Mouse (Mus musculus): ENCODE measurements around the gene Lyrm4.
"Not testable (repeated sequence)": the region's sequence is repeated elsewhere in the genome, so short reads cannot be mapped to it uniquely, and the experiment has no call there.

The Lyrm4 gene

DNA sequence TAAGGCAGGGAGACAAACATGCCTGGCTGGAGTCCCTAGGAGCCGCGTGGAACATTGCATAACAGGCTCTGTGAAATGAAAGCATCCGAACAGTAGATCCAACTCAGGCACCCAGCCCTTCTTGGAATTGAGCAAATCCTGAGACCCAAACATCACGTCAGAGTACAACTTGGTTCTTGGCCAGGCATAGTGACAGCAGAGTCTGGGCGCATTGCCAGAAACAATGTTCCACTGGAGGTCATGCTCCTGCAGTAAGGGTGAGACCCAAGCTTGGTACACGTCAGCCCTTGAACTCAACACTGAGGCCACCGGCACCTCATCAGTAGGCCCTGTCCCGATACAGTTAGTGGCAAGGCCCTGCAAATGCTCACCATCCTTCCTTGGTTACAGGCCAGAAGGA lies 123.3 kb downstream of the Lyrm4 start:
- peak; percentile 60 for DNase-seq (ENCODE audit: low spot score)

- DNase-seq (ENCODE audit: low spot score): not testable (repeated sequence)
Observed at GRCm38 (mm10) chr13:35991185-35991584, 126.1 kb downstream of the Lyrm4 start.

DNA sequence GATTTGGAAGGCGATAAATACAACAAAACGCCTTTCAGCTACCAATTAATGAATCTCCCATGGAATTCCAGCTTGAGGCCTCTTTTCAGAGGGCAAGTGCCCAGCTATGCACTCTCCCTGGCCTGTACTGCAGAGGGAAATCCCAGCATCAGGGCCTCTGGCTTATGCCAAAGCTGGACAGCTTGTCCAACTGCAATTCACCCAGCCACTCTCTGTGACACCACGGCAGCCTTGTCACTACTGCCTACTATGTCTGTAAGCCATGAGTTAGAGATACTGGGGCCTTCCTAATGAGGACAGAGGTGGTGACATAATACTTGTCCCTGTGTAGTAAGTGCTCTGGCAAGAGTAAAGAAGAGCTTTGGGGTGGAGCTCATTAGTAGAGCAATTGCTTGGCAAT lies 128.0 kb downstream of the Lyrm4 start:
- no peak for DNase-seq (ENCODE audit: low spot score)

- DNase-seq (ENCODE audit: low spot score): no peak
Observed at GRCm38 (mm10) chr13:35982985-35983384, 134.3 kb downstream of the Lyrm4 start.

DNA sequence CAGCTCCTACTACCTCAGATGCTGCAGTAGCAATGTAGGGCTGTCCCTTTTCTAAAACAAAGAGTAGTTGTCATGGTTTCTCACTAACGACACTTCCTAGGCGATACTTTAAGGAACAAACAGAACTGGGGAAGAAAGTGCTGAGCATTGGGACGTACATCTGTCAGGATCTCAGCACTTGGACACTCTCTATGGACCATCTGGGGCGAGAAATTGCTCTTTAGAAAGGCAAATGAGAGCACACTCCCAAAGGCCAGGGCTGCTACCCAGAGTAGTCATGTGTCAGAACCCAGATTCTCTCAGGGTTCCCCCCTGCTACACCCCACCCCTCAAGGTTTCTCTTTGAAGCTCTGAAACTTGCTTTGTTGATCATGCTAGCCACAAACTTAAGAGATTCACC lies 136.9 kb downstream of the Lyrm4 start:
- no peak for DNase-seq (ENCODE audit: low spot score)

DNA sequence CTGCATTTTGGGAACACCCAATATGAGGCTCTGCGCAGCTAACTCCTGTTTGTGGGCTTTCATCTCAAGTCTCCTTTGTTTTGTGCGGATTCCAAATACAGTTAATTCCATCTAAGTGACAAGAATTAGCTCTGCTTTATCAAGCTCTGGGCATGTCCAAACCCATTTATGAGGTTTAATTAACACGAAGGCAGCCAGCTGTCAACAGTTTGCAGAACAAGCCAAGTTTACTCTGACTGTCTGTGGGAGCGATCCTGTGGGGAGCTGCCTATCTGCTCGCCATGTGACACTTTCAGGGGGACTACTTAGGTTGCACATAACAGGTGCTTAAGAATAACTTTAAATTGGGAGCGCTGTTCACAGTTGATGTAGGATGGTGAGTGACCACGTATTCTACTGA lies 140.4 kb downstream of the Lyrm4 start:
- no peak for DNase-seq (ENCODE audit: low spot score)

GRCm38 (mm10) chr13:35969829-35970228 lies 147.5 kb downstream of the Lyrm4 start:
- no peak for DNase-seq (ENCODE audit: low spot score)

- no peak for DNase-seq (ENCODE audit: low spot score)
Observed at GRCm38 (mm10) chr13:35969431-35969721, 147.9 kb downstream of the Lyrm4 start.

GRCm38 (mm10) chr13:35968719-35969430 lies 148.5 kb downstream of the Lyrm4 start:
- peak; percentile 15 for DNase-seq (ENCODE audit: low spot score)

DNA sequence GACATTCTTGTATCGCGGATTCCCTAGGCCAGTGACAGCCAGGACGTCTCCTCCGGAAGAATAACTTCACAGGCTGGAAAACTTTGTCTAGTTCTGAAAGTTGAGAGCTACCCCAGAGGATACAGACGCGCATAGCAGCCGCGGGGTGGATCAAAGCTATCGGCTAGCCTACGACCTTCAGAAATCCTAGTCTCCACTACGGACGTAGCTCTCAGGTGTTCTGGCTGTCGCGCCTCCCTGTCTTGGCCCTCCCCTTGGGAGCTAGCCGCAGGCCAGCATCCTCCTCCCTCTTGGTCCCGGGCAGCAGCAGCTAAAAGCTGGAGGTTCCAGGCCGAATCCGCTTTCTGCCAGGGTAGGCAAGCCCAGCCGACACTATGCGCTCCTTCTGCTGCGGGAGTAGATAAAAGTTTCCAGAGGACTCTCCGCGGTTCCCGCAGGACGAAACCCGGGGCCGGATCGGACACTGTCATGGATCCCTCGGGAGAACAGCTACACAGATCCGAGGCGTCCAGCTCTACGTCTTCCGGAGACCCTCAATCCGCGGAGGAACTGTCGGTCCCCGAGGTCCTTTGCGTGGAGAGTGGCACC lies 149.1 kb downstream of the Lyrm4 start:
- peak; percentile 10 for DNase-seq (ENCODE audit: low spot score)

DNA sequence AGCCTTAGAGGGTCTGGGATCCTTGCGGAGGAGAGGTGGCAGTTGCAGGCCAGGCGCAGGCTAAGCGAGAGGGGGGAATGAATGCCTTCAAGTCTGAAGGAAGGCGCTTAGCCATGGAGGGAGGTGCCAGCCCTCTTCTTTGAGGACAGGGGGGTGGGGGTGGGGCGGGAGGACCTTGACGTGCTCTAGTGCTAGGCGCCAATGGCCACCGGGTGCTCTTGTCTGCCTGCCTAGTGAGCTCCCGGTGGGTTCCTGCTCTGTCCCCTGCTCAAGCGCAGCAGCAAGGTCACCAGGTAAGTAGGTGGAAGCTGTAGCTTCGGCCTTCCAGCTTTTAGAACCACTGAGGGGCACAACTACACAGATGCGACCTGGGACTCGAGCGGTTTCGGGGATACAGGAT lies 149.6 kb downstream of the Lyrm4 start:
- no peak for DNase-seq (ENCODE audit: low spot score)

DNA sequence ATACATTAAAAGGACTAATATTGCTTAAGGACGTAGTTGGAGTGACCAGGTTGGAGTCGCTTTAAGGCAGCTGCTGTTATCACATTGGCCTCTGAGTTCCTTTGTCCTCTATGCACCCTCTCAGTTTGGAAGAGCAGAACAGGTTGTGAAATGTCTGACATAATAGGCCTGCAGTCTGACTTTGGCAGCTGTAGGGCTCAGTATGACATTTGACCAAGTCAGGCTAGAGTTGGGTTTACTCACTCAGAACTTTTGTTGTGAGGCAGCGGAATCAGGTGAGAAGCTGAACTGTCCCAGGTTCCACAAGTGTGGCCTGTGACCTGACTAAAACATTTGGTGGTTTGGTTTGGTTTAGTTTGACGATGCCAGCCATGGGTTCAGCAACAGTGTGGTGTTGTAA lies 153.7 kb downstream of the Lyrm4 start:
- DNase-seq (ENCODE audit: low spot score): no peak

DNA sequence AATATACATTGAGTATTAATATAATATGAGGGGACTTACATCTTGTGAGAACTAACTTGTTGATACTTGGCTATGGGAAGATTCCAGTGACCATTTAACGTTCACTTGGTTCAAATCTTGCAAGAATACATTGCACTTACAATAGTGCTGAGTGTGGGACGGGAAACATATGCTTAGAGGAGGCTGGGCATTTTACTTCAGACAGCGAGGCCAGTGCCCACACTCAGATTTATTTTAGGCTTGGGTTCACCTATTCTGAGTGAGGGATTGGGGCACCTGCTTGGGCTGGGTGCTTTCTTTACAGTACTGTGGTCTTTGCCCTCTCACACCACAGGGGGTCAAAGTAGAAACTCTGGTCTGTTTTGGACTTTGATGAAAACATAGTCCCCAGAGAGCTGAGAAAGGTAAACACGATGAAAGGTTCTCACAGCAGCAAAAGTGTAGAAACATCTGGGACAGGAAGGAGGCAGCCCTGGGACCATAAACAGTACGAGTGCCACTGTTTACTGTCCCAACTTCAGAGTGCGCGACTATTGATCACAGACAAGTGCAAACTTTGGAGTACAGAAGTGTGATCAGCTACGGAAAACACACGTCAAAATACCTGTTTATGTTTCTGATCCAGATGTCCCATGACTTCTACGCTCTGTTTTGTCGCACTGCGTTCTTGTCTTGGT lies 157.8 kb downstream of the Lyrm4 start:
- no peak for DNase-seq (ENCODE audit: low spot score)

DNA sequence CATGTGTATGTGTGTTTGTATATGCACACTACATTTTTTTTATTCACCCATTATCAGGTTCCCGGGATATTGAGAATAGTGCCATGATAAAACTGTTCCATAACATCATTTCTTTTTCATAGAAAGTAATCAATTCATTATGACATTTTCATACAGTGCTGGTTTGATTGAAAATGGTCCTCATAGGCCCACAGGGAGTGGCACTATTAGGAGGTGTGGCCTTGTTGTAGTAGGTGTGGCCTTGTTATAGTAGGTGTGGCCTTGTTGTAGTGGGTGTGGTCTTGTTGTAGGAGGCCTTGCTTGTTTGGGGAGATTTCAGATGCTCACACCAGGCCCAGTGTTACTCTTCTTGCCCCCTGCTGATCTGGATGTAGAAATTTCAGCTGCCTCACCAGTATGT lies 158.8 kb downstream of the Lyrm4 start, which contains the start of gene Ppp1r3g:
Ppp1r3g (plus strand) TSS at position 301 of the 400 bp plus-strand sequence.
- DNase-seq (ENCODE audit: low spot score): no peak

GRCm38 (mm10) chr13:35949814-35950455 lies 167.4 kb downstream of the Lyrm4 start:
- DNase-seq (ENCODE audit: low spot score): no peak

DNA sequence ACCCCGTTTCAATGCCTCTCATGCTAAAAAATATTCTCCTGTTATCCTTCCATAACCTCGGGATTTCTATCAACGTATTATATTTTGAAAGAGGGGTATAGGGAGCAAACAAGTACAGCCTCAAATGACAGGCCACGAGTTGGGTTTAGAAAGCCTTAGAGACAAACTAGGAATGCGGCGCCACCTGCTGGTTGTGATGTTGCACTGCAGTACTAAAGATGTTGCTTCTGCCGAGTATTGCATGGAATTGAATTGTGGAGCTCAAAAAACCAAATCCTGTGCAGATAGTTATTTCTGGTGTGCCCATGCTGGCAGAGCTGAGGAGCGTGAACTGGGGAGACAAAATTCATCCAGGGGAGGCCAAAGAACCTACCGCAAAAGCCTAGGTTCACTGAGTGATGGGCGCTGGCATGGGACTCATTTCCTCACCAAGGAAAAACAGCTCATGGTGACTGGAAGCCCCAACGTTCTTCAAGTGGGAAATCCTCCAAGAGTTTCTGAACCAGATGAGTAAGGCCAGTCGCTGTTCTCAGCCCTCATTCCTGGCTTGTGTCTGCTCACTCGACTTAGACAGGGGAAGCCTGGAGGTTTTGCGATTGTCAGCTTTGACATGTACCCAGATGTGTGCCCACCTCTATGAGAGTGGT lies 169.8 kb downstream of the Lyrm4 start:
- DNase-seq (ENCODE audit: low spot score): peak; percentile 77

GRCm38 (mm10) chr13:35946659-35947353 lies 170.5 kb downstream of the Lyrm4 start:
- DNase-seq (ENCODE audit: low spot score): no peak

GRCm38 (mm10) chr13:35940934-35941333 lies 176.4 kb downstream of the Lyrm4 start:
- no peak for DNase-seq (ENCODE audit: low spot score)

GRCm38 (mm10) chr13:35939871-35940665 lies 177.3 kb downstream of the Lyrm4 start:
- DNase-seq (ENCODE audit: low spot score): no peak

DNA sequence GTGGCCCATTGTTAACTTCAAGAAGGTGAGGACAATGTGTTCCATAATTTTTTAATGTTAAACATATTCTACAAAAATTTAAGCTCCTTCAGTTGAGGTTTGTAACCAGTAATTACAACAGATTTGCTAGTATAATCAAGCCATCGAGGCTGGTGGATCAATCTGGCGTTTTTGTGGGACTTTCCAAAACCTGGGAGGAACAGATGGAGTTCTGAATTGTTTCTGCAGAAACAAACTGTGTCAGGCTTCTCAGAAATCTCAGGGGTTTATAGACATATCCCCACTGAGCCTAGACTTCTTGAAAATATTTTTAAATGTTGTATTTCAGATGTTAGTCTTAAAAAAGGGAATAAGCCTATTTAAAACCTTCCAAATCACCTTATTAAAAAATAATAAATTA lies 179.3 kb downstream of the Lyrm4 start:
- no peak for DNase-seq (ENCODE audit: low spot score)

Data from urinary bladder, postnatal 14 days (tissue).